Mouse (Mus musculus) myocyte (in vitro differentiated cells): ENCODE measurements around the gene Sult6b2.

Source experiments
- CEBPB ChIP-seq: IDR thresholded peaks from 2 replicates; pipeline ENCODE4 v1.6.1; 2011; ENCODE audit warnings: mild to moderate bottlenecking, moderate library complexity; ENCODE audit not compliant: poor library complexity, insufficient read depth, severe bottlenecking
- MAX ChIP-seq: IDR thresholded peaks from one replicate; pipeline ENCODE4 v1.6.1; 2011; ENCODE audit warnings: low read depth, mild to moderate bottlenecking, control low read depth
- MYOG ChIP-seq, 3 experiments: IDR thresholded peaks; one replicate each; pipeline ENCODE4 v1.6.1; 2011; ENCODE audit warnings: control low read depth in 2 of 3, low read depth in 2 of 3, mild to moderate bottlenecking in 2 of 3; ENCODE audit not compliant: insufficient read length in 2 of 3, control insufficient read depth in 1 of 3, insufficient read depth in 1 of 3
- POLR2A ChIP-seq: IDR thresholded peaks from one replicate; pipeline ENCODE4 v1.6.1; 2011; ENCODE audit warnings: low read depth, mild to moderate bottlenecking, control low read depth, moderate library complexity; ENCODE audit not compliant: insufficient read length
- POLR2AphosphoS2 ChIP-seq: IDR thresholded peaks from one replicate; pipeline ENCODE4 v1.6.1; 2011; ENCODE audit warnings: low read depth, control low read depth; ENCODE audit not compliant: insufficient read length
- SRF ChIP-seq: IDR thresholded peaks from one replicate; pipeline ENCODE4 v1.6.1; 2011; ENCODE audit warnings: low read depth; ENCODE audit not compliant: control insufficient read depth, insufficient read length
- TCF12 ChIP-seq: IDR thresholded peaks from one replicate; pipeline ENCODE4 v1.6.1; 2011; ENCODE audit warnings: mild to moderate bottlenecking, control low read depth; ENCODE audit not compliant: poor library complexity, insufficient read depth, severe bottlenecking
- USF1 ChIP-seq: IDR thresholded peaks from one replicate; pipeline ENCODE4 v1.6.1; 2011; ENCODE audit warnings: low read depth, mild to moderate bottlenecking, control low read depth, moderate library complexity

GRCm38 (mm10) chr6:142801687-142802086 lies 2.6 kb downstream of the Sult6b2 start:
- no peak for TF ChIP-seq POLR2A
- TF ChIP-seq CEBPB, result no peak
- TF ChIP-seq MAX, result no peak
- TF ChIP-seq POLR2AphosphoS2, result no peak
- no peak for TF ChIP-seq USF1
- TF ChIP-seq MYOG (IDR thresholded peaks at IDR 0.05; ENCODE audit: control insufficient read depth in 1 of 3, insufficient read depth in 1 of 3, insufficient read length in 2 of 3, low read depth in 2 of 3), result no peak
- TF ChIP-seq TCF12, result no peak
- TF ChIP-seq SRF, result no peak
